Mouse (Mus musculus): ENCODE data around the gene Itih4.

- TF ChIP-seq CTCF (IDR thresholded peaks at IDR 0.05; ENCODE audit: low read depth, low read length) (no peak), POLR2A (IDR thresholded peaks at IDR 0.05; ENCODE audit: insufficient read depth, low read length) (no peak)
Measured at GRCm38 (mm10) chr14:30933351-30933750, 47.1 kb downstream of the Itih4 start.
